Mouse (Mus musculus) colon, adult 2 months (tissue): Measurements from ENCODE around the gene Atp2b2. TPM values are rescaled to one million over a fixed set of nuclear protein-coding genes. Genes with fewer than 3 reads are reported as not detected.

Experiments
- polyA plus RNA-seq: library from polyadenylated mRNA; depleted of rRNA; stranded (reverse); fragments of >200 nt; gene quantifications from 2 replicates; pipeline ENCODE4 v1.2.3, GENCODE M21; 2012; rRNA removed

Gene Atp2b2
- polyA plus RNA-seq = 0.27 and 0.44 TPM in 2 replicates

DNA sequence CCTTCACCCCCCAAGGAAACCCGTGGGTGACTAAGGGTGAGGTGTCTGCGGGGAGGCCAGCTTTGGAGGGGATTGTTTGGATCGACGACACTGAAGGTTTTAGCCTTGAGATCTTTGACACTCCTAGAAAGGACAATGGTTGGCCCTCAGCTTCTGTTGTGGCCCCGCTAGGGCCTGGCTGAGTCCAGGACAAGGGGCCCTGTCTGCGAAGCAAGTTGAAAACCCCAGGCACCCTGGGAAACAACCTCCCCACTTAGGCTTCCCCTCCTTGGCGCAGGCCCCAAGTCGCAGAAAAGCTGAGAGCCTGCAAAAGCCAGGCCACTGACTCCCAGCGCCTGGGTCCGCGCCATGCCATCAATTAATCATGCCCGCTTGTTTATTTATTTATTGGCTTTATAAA lies at the start of gene Atp2b2:
Gene Atp2b2, minus strand, starts transcription at position 282 of the 400 bp plus-strand sequence.

DNA sequence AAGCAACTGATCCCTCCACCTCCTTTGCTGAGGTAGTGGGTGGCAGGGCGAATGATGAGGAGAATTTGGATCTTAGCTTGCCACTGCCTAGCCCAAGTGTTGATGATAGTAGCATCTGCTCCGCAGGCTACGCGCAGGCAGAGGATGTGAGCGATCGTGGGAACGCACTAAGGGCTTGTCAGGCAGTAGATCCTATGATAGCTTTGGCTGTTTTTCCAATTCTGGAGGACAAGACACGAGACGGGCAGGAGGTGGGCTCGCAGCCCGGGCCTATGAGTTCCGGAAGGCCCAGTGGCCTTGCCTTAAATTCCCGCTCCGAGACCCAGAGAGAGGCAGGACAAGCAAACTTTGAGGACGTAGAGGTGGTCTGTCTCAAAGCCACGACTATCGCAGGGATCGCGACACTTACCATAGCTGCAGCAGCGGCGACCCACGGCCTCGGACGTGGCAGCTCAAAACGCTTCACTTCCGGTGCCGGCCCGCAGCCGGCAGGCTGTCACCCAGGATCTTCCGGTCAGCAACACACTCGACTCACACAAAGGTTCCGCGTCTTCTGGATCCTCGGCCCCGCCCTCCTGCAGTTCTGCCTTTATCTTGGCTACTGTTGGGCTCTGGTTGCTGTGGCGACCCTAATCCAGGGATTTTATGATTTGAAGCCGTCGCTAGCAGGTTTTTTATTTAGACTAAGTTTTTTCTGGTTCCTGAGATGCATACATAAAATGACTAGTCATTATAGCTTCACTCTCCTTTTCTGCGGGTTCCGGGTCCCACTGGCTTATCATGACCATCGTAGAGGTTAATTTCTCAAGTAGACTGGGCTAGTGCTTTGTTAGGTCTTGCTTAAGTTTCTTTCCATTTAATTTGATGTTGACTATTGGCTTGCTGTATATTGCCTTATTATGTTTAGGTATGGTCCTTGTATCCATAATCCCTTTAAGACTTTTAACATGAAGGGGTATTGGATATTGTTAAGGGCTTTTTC lies 301.9 kb downstream of the Atp2b2 start, which contains the start of gene Sec13:
Gene Sec13, minus strand, starts transcription at position 508 of the 982 bp plus-strand sequence.

DNA sequence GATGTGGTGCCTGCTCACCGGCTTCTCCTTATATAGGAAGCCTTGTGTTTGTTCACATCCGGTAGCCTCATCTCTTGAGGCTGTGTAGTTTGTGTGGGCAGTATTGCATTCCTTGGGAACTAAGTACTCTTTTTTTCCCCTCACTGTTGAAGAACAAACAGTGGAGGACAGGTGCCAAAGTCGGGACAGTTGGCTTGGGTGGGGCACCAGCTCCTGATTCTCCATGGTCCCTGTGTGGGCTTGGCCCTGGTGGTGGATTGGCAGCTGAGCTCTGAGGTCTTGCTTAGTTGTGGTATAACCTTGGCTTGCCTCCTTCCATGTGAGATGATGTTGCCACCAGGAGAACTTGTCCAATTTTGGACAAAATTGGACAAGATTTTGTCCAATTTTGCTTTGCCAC lies 322.5 kb downstream of the Atp2b2 start, which contains the start of gene Ghrl:
Gene Ghrl, minus strand, starts transcription at position 3 of the 400 bp plus-strand sequence.

DNA sequence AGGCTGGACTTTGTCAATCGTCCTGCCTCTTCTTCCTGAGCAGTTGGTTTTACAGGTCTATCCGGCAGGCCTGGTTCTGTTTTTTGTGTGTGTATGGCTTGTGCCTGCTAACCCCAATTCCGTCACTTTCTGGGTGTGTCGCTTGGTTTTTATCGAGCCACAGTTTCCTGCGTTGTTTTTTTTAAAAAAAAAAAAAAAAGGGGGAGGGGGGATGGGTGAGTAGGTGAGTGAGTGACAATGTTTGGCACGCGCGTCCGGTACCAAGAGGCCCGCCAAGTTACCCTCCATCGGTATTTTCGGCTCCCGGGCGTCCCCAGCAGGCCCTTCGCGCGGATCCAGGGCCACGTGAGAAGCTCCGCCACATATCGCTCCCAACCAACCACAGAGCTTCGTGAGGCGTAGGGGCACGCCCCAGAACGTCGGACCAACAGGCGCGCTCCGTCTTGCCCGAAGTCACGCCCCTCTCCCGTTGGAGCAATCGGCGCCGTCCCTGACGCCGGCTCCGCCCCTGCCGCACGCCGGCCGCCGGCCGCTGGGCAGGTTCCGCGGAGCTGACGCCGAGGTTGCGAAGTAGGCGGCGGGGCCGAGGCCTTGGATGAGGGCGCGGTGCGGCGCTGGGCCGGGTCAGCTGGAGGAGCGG lies 345.7 kb downstream of the Atp2b2 start, which contains the start of gene Tatdn2:
Gene Tatdn2, plus strand, starts transcription at position 469 of the 640 bp plus-strand sequence.

Other genes starting within 250 kb of the Atp2b2 start
- gene Slc6a11, start 88.6 kb upstream of the Atp2b2 start, polyA plus RNA-seq = 2.2 and 3.5 TPM in 2 replicates
- gene Slc6a1, start 240.0 kb upstream of the Atp2b2 start, polyA plus RNA-seq = 0.24 and 0.45 TPM in 2 replicates